Mouse (Mus musculus): ENCODE results near the gene Ccser1. TPM values are rescaled to one million over a fixed set of nuclear protein-coding genes. Genes with fewer than 3 reads are reported as not detected.
A peak's percentile ranks its signal among the peaks of the same experiment; 100 is the strongest.
"Not testable (repeated sequence)": the region's sequence is repeated elsewhere in the genome, so short reads cannot be mapped to it uniquely, and the experiment has no call there.

Ccser1 gene
- polyA plus RNA-seq, 1 experiment from 2014 or later: 6.2 TPM

DNA sequence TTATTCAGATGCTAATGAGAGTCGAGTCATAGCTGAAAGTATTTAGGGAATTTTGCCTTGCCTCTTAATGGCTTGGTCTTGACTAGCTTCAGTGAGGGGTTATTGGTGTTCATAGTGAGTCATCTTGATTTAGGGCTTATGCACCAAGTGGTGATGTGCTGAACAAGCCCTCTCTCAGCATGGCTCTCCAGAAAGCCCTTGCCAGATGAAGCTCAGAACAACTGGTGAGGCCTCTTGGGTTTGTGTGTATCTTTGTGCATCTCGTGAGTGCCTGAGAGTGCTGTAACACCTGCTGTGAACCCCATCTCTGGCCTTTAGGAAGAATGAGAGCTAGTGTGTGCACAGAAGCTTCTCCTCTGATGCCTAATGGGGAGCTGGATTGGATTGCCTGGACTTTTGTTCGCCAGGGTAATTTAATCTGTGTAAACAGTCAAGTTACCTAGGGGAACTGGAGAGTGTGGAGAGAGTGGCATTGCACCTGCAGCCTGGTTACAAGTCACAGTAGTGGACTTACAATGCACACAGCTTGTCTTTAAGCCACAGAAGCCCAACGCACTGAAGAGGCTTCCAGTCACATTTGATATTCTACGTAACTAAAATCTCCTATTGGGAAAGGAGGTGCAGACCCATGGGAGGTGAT lies 53.5 kb downstream of the Ccser1 start:
- DNase-seq (ENCODE audit: low spot score): peak; percentile 5
- H3K4me1 ChIP-seq (replicated peaks): peaks cover 28% of the 10 kb centered on the region
- H3K9me3 ChIP-seq: no peaks in the 10 kb centered on the region
- H3K36me3 ChIP-seq: no peaks in the 10 kb centered on the region
- no peaks in the 10 kb centered on the region for H3K27me3 ChIP-seq (ENCODE audit: insufficient read depth, poor library complexity, severe bottlenecking)
- H3K4me3 ChIP-seq: no peak overlapping the region
- 40% methylated on average over 5 of the region's 5 CpGs for WGBS
- peak overlapping the region; percentile 56; the same call in 1 of the 2 replicates for H3K27ac ChIP-seq

DNA sequence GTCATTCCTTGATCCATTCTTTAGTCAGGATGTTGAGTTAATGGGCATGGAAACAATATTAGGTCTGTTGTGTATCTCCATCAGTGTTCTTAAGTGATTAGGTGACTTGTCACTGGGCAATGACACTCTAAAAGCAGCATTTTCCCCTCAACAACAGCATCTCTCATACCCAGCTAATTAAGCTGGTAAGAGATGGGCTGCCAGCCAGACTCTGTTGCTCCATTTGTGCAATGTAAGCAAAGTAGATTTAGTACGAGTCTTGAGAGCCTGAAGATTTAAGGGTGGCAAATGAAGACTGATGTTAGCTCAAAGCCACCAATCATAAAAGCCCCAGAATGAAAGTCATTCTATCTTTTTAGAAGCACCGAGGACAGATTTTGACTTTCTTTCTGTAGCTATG lies 60.5 kb downstream of the Ccser1 start:
- DNase-seq (ENCODE audit: low spot score): no peak
- Histone ChIP-seq H3K4me1 (replicated peaks) (no peaks in the 10 kb centered on the region), H3K36me3 (no peaks in the 10 kb centered on the region), H3K9me3 (no peaks in the 10 kb centered on the region), H3K4me3 (no peak overlapping the region), H3K27me3 (ENCODE audit: insufficient read depth, poor library complexity, severe bottlenecking) (no peaks in the 10 kb centered on the region), H3K27ac (no peak overlapping the region)
- WGBS: 89% methylated on average over 2 of the region's 2 CpGs

DNA sequence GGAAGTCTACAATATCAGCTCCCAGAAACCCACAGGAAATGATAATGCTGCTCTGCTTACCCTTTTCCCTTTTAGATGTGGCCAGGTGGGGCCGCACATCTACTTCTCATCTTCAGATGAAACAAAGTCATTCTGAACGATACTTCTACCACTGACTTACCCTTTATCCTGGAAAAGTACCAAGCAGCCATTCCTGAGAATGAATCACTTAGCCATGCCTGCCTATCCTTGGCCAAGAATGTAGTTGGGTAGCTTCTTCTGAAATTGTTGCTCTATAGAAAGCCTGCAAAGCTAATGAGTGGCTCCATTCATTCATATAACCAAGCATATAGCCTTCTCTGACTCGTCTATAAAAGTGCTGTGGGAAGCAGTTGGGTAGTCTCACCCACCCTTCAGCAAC lies 62.4 kb downstream of the Ccser1 start:
- 92% methylated on average over 3 of the region's 3 CpGs for WGBS

DNA sequence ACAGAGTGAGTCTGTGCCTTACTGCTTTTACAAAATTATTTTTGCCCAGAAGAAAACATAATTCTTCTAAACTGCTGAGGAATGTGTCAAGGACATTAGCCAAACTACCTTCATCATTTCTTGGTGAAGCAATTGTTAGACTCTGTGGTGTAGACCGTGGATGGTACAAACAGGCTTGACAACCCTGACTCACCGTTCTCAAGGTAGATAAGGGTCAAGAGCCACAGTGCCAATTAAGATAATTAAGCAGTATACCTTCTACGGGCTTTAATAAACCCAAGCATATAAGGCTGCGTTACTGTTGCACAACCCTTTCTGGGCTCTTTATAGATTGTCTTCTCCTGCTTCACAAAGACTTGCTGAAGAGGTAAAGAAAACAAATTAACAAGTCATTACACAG lies 66.4 kb downstream of the Ccser1 start:
- no peak overlapping the region for H3K4me3 ChIP-seq
- H3K27me3 ChIP-seq (ENCODE audit: insufficient read depth, poor library complexity, severe bottlenecking): no peaks in the 10 kb centered on the region
- H3K27ac ChIP-seq: no peak overlapping the region
- H3K9me3 ChIP-seq: no peaks in the 10 kb centered on the region
- H3K4me1 ChIP-seq (replicated peaks): no peaks in the 10 kb centered on the region
- WGBS: 86% methylated on average over 4 of the region's 4 CpGs
- DNase-seq (ENCODE audit: low spot score): no peak
- no peaks in the 10 kb centered on the region for H3K36me3 ChIP-seq

More for the DNA sequence above, 62.4 kb downstream of the Ccser1 start:
- no peak overlapping the region for H3K4me3 ChIP-seq
- DNase-seq (ENCODE audit: low spot score): no peak
- no peaks in the 10 kb centered on the region for H3K27me3 ChIP-seq (ENCODE audit: insufficient read depth, poor library complexity, severe bottlenecking)
- no peaks in the 10 kb centered on the region for H3K36me3 ChIP-seq
- H3K9me3 ChIP-seq: no peaks in the 10 kb centered on the region
- no peak overlapping the region for H3K27ac ChIP-seq
- H3K4me1 ChIP-seq (replicated peaks): no peaks in the 10 kb centered on the region

DNA sequence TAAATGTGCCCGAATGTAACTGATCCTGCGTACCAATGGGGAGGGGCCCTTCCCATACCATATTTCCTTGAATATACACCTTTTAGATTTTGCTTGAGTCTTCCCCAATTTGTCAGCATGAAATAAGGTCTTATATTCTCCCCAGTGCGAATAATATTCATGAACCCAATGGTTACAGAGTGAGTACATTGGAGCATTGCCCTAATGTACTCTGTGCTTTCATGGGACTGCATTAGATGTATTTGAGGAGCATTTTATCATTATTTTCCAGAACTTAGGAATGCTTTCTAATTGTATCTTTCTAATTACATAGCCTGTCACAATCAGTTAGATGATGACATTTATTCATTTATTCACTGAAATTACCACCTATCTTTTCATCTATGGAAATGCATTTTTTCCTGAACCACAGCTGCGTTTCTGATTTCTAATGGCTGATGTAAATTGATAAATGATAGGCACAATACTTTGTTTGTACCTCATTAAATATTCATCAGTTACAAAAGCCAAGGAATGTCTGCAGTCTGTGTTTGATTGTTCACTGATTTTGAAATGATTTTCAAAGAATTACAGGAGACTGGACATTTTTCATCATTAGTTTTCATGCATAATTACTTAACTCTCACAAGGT lies 67.8 kb downstream of the Ccser1 start:
- H3K27me3 ChIP-seq (ENCODE audit: insufficient read depth, poor library complexity, severe bottlenecking): no peaks in the 10 kb centered on the region
- no peak overlapping the region for H3K27ac ChIP-seq
- no peaks in the 10 kb centered on the region for H3K36me3 ChIP-seq
- no peaks in the 10 kb centered on the region for H3K9me3 ChIP-seq
- H3K4me1 ChIP-seq (replicated peaks): no peaks in the 10 kb centered on the region
- WGBS: 82% methylated on average over 4 of the region's 4 CpGs
- no peak overlapping the region for H3K4me3 ChIP-seq
- DNase-seq (ENCODE audit: low spot score): no peak

DNA sequence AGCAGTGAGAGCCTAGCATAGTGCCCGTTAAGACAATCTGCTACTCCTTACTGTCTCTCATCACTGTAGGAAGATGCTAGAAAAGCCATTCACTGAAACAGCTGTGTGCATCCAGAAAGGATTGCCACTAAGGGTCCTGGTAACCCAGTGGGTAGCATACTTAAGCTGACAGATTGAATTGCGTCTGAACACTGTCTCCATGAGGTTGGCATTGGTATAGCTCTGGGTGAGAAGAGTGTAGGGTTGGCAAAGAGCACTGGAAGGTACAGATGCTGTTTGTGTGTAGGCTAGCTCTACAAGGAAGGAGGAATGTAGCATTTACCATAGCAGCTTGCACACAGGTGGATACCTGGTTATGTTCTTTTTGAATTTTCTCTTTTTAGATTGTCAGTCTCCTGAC lies 68.6 kb downstream of the Ccser1 start:
- H3K27ac ChIP-seq: no peak overlapping the region
- H3K36me3 ChIP-seq: no peaks in the 10 kb centered on the region
- no peak for DNase-seq (ENCODE audit: low spot score)
- no peaks in the 10 kb centered on the region for H3K4me1 ChIP-seq (replicated peaks)
- H3K9me3 ChIP-seq: no peaks in the 10 kb centered on the region
- no peaks in the 10 kb centered on the region for H3K27me3 ChIP-seq (ENCODE audit: insufficient read depth, poor library complexity, severe bottlenecking)
- no peak overlapping the region for H3K4me3 ChIP-seq
- WGBS: 74% methylated on average over 2 of the region's 2 CpGs

DNA sequence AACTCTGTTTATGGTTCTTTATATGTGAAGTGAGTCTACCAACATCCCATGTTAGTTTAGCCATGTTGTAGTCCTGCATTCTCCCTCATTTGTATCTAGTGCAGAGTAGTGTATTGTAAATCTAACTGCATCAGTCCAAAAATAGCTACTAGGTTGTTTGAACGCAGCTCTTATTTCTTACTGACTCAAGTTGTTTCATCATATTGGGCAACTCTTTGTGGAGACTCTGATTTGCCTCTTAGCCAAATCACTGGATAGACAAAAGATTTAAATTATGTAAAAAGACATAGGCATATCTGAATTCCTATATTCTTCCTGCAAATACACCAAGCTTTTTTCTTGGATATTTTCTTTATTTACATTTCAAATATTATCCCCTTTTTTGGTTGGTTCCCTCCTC lies 71.1 kb downstream of the Ccser1 start:
- no peak overlapping the region for H3K4me3 ChIP-seq
- WGBS: 92% methylated on average over 1 of the region's 1 CpGs
- H3K27ac ChIP-seq: no peak overlapping the region
- H3K9me3 ChIP-seq: no peaks in the 10 kb centered on the region
- DNase-seq (ENCODE audit: low spot score): no peak
- no peaks in the 10 kb centered on the region for H3K27me3 ChIP-seq (ENCODE audit: insufficient read depth, poor library complexity, severe bottlenecking)
- H3K4me1 ChIP-seq (replicated peaks): no peaks in the 10 kb centered on the region
- H3K36me3 ChIP-seq: no peaks in the 10 kb centered on the region

DNA sequence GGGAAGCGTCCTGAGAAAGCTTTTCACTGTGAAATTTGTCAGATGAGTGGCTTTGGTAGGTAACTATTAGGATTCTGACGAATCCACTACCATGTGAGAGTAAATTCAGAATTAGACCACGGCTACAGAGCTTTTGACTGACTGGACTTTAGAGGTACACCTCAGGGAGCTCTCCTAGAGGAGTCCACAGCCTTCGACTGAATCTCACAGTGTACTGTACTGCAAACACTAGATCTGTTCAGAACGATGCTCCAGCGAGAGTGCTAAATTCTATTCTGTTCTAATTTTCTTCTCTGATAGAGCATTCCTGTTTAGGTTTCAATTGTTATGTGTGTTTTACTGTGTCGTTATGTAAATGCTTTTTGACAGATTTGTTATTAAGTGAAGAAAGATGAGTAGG lies 72.8 kb downstream of the Ccser1 start:
- no peaks in the 10 kb centered on the region for H3K4me1 ChIP-seq (replicated peaks)
- WGBS: 89% methylated on average over 7 of the region's 7 CpGs

DNA sequence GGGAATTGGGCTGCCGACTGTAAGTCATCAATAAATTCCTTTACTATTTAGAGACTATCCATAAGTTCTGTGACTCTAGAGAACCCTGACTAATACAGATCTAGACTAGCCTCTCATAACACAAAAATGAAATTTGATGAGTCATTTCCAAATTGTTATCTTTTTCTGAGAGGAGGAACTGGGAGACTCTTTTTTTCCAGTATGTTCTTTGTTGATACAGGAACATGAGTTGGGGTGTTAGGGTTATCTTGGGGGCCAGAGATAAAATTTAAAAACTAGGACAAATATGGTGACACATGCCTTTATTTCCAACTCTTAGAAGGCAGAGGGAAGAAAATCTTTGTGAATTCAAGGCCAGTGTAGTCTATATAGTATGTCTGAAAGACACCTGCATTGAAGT lies 75.8 kb downstream of the Ccser1 start:
- H3K36me3 ChIP-seq; H3K4me1 ChIP-seq (replicated peaks); H3K4me3 ChIP-seq; DNase-seq (ENCODE audit: low spot score); H3K9me3 ChIP-seq; H3K27ac ChIP-seq; H3K27me3 ChIP-seq (ENCODE audit: insufficient read depth, poor library complexity, severe bottlenecking): not testable (repeated sequence)
- 100% methylated on average over 1 of the region's 1 CpGs for WGBS

More for the DNA sequence above, 72.8 kb downstream of the Ccser1 start:
- Histone ChIP-seq H3K9me3 (no peaks in the 10 kb centered on the region), H3K27ac (no peak overlapping the region), H3K27me3 (ENCODE audit: insufficient read depth, poor library complexity, severe bottlenecking) (no peaks in the 10 kb centered on the region), H3K4me3 (no peak overlapping the region), H3K36me3 (no peaks in the 10 kb centered on the region)
- DNase-seq (ENCODE audit: low spot score): no peak

DNA sequence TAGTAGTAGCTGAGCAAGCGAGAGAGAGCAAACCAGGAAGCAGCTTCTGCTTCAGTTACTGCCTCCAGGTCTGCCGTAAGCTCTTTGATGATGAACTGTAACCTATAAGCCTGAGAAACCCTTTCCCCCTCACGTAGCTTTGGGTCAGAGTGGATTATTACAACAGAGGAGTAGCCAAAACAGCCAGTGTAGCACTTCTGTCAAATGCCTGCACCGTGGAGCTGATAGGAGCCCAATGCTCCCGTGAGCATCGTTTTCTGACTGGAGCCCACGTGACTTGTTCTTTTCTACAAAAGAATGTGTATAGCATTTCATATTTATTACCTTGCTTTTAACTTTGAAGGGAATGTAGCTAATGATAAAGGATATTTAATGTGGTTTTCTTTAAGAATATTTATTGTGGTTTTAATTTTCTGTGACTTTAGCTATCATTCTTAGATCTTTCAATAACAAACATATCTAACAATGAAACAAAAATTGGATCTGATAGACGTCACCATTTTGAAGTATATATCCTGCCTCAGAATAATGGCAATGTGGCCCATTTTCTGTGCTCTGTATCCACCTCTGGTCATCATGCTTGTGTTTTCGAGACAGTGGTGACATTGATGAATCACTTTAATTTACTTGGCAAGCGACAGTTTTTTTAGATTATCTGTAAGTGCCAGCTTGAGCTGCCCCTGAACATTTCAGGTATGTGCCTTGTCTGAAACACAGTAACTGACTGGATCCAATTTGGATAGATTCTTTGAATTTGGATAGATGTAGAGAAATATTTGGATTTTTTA lies 78.9 kb downstream of the Ccser1 start:
- Histone ChIP-seq H3K4me3 (no peak overlapping the region), H3K27me3 (ENCODE audit: insufficient read depth, poor library complexity, severe bottlenecking) (no peaks in the 10 kb centered on the region), H3K4me1 (replicated peaks) (peaks cover 16% of the 10 kb centered on the region), H3K27ac (no peak overlapping the region), H3K36me3 (no peaks in the 10 kb centered on the region), H3K9me3 (no peaks in the 10 kb centered on the region)
- no peak for DNase-seq (ENCODE audit: low spot score)
- 79% methylated on average over 10 of the region's 10 CpGs for WGBS

DNA sequence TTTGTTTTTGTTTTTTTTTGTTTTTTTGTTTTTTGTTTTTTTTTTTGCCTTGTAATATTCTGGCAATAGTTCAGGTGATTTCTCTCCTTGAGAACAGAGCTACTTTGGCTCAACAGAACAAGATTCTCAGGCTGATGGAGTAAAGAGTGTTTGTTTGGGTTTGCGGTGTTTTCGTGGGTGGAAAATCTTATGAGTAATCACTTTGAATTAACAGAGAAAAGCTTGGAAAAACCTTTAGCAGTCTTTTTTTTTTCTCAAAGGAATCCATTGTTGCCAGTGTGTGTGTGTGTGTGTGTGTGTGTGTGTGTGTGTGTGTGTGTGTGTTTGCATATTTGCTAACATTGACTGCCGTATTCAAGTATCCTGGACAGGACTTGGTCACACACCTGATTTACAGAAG lies 81.3 kb downstream of the Ccser1 start:
- peaks cover 16% of the 10 kb centered on the region for H3K4me1 ChIP-seq (replicated peaks)
- no peak for DNase-seq (ENCODE audit: low spot score)
- H3K36me3 ChIP-seq: no peaks in the 10 kb centered on the region
- H3K27me3 ChIP-seq (ENCODE audit: insufficient read depth, poor library complexity, severe bottlenecking): no peaks in the 10 kb centered on the region
- H3K4me3 ChIP-seq: no peak overlapping the region
- no peaks in the 10 kb centered on the region for H3K9me3 ChIP-seq
- WGBS: 89% methylated on average over 3 of the region's 3 CpGs
- no peak overlapping the region for H3K27ac ChIP-seq

DNA sequence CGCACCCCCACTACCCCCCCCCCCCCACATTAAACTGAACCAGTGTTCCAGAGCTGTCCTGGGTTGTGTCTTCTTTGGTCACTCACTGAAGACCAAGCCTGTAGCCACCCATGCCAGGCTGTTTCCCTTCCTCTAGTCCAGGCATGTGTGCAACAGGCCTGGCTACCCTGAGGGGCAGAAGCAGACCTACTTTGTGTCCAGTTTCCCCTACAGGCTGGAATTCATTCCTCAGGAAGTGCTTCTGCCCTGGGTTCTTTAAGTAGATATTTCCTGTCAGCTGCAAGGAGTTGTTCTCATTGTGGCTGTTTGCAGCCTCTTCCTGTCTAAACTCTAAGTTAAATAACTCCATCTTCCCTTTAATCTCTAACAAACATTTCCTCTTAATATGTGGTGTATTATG lies 82.3 kb downstream of the Ccser1 start:
- H3K4me1 ChIP-seq (replicated peaks): peaks cover 16% of the 10 kb centered on the region
- no peaks in the 10 kb centered on the region for H3K9me3 ChIP-seq
- H3K27me3 ChIP-seq (ENCODE audit: insufficient read depth, poor library complexity, severe bottlenecking): no peaks in the 10 kb centered on the region
- no peak for DNase-seq (ENCODE audit: low spot score)
- WGBS: 83% methylated on average over 1 of the region's 1 CpGs
- no peak overlapping the region for H3K4me3 ChIP-seq
- H3K27ac ChIP-seq: no peak overlapping the region; the same call in 1 of the 2 replicates
- no peaks in the 10 kb centered on the region for H3K36me3 ChIP-seq

DNA sequence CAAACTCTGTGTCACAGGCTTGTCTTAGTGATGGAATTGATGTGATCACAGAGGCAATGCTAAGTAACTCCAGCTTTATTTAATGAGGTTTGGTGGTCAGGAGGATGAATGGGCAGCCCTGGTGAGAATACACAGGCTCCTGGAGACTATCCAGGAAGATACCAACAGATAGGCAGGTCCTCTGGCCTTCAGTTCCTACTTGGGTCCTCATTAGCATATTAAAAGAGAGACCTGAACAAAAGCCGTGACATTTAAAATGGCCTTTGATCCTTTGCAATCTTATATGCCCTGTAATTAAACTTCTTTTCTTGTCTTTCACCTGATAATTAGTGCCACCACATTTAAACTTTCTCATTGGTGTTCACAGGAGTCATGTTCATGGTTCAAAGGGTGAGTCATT lies 83.2 kb downstream of the Ccser1 start:
- no peaks in the 10 kb centered on the region for H3K9me3 ChIP-seq
- no peaks in the 10 kb centered on the region for H3K27me3 ChIP-seq (ENCODE audit: insufficient read depth, poor library complexity, severe bottlenecking)
- no peak overlapping the region for H3K4me3 ChIP-seq
- 20% methylated on average over 1 of the region's 1 CpGs for WGBS
- no peak for DNase-seq (ENCODE audit: low spot score)
- no peak overlapping the region for H3K27ac ChIP-seq
- no peaks in the 10 kb centered on the region for H3K36me3 ChIP-seq
- H3K4me1 ChIP-seq (replicated peaks): peaks cover 16% of the 10 kb centered on the region

Measured in hindbrain, embryonic 10.5 days (tissue).